Mouse (Mus musculus): ENCODE results near the gene Bri3.

Gene Bri3

DNA sequence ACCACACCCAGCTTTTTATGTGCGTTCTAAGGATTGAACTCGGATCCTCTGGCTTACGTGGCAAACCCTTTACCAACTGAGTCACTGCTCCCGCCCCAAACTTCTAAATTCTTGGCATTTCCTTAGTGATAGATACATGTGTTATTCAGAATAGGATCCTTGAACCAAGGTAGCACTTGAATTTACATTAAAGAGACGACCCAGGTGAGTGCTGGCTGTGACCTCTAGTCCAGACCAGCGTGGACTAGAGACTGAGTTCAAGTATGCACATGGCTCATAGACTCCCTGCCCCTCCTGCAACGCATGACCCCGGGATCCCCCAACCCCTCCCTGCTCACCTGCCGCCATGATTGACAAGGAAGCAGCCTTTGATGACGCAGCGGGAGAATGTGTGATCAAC is 162.0 kb downstream of the Bri3 start:
- in situ Hi-C loops (cut with MboI; ENCODE audit: low sequenced_read_pairs): no loop called here

DNA sequence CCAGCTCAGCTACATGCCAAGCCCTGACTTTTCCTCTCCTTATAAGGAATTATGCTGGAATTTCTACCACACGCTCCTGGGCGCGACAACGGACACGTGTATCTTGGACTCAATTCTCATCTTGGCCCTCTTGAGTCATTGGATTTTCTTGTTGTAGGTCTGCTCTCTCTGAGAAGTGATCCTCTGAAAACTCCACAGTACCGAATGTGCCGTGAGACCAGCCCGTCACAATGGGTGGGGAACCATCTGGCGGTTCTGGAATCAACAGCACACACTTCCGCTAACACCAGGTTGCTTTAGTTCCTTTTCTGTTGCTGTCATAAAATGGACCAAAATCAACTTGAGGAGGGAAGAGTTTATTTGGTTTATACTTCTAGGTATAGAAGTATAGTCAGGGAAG is 166.4 kb downstream of the Bri3 start:
- in situ Hi-C loops (cut with MboI; ENCODE audit: low sequenced_read_pairs): no loop called here

DNA sequence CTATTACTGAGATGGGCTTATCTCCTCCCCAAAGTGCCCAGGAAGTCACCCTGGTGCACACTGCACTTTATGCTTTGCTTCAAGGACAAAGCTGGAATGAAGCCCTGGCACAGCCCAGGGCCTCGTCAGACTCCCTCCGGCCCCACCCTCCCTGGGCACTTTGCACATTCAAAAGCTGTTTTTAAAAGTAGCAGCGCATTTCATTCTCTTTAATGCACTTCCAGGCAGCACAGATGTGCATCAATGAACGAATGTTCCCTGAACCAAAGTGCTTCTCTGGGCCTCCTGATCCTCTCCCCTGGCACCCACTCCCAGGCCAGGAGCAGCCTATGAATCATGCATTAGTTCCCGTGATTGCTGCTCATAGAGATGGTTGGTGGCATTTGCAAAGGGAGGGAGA is 167.5 kb downstream of the Bri3 start:
- in situ Hi-C loops (cut with MboI; ENCODE audit: low sequenced_read_pairs): no loop called here

GRCm38 (mm10) chr5:144412781-144413180 is 168.5 kb downstream of the Bri3 start:
- in situ Hi-C loops (cut with MboI; ENCODE audit: low sequenced_read_pairs): no loop called here

DNA sequence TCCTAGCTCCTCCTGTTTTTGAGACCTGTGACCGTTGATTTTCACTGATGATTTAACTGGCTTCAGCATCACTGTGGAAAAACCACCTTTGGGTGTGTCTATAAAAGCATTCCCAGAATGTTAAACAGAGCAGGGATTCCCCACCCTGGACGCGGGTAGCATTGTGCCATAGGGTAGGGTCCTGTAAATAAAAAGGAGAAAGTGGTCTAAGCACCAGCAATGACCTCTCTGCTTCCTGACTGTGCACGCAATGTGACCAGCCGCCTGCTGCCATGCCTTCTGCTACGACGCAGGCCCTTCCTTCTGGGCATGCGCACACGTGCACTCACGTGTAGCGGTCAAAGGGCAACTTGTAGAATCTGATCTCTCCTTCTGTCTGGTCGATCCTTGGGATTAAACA is 174.2 kb downstream of the Bri3 start:
- in situ Hi-C loops (cut with MboI; ENCODE audit: low sequenced_read_pairs): no loop called here

- in situ Hi-C loops (cut with MboI; ENCODE audit: low sequenced_read_pairs): no loop called here
These were observed 175.8 kb downstream of the Bri3 start for GRCm38 (mm10) chr5:144420001-144420400.

GRCm38 (mm10) chr5:144426697-144427096 is 182.5 kb downstream of the Bri3 start:
- in situ Hi-C loops (cut with MboI; ENCODE audit: low sequenced_read_pairs): no loop called here

GRCm38 (mm10) chr5:144427861-144428260 is 183.6 kb downstream of the Bri3 start:
- in situ Hi-C loops (cut with MboI; ENCODE audit: low sequenced_read_pairs): no loop called here

DNA sequence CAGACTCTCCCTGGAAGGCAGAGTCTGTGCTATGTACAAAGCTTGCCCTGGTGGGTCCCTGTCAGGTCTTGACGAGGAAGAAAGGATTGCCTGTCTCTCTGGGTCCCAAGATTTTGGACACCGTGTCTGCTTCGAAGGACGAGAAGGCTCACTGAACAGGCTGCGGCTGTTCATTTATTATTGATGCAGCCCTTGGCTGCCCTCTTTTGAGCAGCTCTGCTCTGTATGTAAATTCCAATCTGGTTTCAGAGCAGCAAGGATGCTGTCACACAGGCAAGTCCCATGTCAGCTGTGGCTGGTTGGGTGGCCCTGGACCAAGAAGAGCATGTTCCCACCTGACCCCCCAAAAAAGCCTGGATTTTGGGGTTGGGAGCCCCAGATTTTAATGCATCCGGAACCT is 187.2 kb downstream of the Bri3 start:
- in situ Hi-C loops (cut with MboI; ENCODE audit: low sequenced_read_pairs): no loop called here

GRCm38 (mm10) chr5:144439286-144440040 is 195.2 kb downstream of the Bri3 start:
- in situ Hi-C loops (cut with MboI; ENCODE audit: low sequenced_read_pairs): no loop called here

GRCm38 (mm10) chr5:144441831-144442271 is 197.6 kb downstream of the Bri3 start:
- in situ Hi-C loops (cut with MboI; ENCODE audit: low sequenced_read_pairs): no loop called here

- in situ Hi-C loops (cut with MboI; ENCODE audit: low sequenced_read_pairs): no loop called here
These were observed 202.4 kb downstream of the Bri3 start for GRCm38 (mm10) chr5:144446475-144447225.

- in situ Hi-C loops (cut with MboI; ENCODE audit: low sequenced_read_pairs): no loop called here
These were observed 203.0 kb downstream of the Bri3 start for GRCm38 (mm10) chr5:144447226-144447616.

- in situ Hi-C loops (cut with MboI; ENCODE audit: low sequenced_read_pairs): no loop called here
These were observed 203.7 kb downstream of the Bri3 start for GRCm38 (mm10) chr5:144447975-144448374.

- in situ Hi-C loops (cut with MboI; ENCODE audit: low sequenced_read_pairs): no loop called here
These were observed 208.7 kb downstream of the Bri3 start for GRCm38 (mm10) chr5:144452776-144453455.

DNA sequence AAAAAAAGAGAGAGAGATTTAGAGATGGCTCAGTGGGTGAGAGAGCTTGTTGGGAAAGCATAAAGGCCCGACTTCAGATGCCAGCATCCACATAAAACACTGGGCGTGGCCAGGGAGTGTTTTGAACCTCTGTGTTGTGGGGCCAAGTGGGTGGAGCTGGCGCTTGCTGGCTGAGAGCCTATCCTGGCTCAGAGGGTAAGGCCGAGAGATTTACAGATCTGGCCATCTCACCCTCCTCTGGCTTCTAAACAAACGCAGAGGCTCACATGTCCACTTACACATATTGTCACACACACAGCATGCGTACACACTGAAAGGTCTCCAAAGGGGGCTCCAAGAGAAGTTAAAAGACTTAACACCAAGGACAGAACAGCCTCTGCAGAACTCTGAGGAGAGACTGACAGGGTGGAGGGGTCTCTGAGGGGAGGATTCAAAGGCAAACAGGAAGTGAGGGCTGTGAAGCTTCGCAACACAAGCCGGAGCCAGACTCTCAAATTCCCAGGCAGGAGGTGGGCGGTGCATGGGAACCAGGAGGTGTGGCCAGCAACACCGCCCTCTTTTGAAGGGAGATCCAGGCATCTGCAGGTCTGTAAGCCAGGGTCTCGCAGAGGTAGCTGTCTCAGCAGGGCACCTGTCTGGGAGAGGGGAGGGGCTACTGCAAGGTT is 213.5 kb downstream of the Bri3 start:
- in situ Hi-C loops (cut with MboI; ENCODE audit: low sequenced_read_pairs): no loop called here

DNA sequence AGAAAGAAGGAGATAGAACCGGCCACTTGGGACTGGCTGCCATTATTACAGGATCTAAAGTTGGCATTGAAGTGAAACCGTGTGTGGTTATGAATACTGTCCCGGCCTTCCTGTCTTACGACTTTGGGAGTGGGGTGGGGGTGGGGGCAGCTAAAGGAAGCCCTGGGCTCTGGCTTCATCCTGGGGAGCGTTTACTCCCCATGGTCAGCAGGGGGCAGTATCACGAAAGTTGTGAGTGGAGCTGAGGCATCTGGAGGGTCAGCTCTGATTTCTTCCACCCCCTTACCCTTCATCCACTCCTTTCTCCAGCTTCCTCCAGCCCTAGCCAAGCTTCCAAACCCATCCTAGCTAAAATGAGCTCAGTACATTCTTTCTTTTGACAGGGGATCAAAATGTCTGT is 222.8 kb downstream of the Bri3 start:
- in situ Hi-C loops (cut with MboI; ENCODE audit: low sequenced_read_pairs): no loop called here

DNA sequence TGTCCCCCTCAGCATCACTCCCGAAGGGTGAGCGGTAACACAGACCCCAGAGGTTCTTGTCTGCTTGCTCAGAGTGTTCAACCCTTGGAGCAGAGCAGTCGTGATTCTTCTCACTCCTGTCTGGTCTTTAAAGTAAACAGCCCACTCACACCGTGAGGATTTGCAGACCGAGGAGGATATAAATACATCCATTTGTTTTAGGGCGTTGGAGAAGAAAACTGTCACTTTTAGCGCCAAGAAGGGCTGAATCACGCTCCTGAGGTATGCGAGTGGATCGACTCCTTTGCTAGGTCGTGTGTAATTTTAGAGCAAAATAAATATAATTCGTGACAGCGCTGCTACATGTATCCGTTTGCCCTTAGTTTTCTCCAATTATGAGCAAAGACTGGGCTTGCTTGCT is 228.8 kb downstream of the Bri3 start:
- in situ Hi-C loops (cut with MboI; ENCODE audit: low sequenced_read_pairs): no loop called here

GRCm38 (mm10) chr5:144479677-144480171 is 235.5 kb downstream of the Bri3 start:
- in situ Hi-C loops (cut with MboI; ENCODE audit: low sequenced_read_pairs): no loop called here

GRCm38 (mm10) chr5:144483659-144484375 is 239.6 kb downstream of the Bri3 start:
- in situ Hi-C loops (cut with MboI; ENCODE audit: low sequenced_read_pairs): no loop called here

All from CH12F3 (cell line).